Mouse (Mus musculus): ENCODE data around the gene Ccdc183.

Gene Ccdc183

DNA sequence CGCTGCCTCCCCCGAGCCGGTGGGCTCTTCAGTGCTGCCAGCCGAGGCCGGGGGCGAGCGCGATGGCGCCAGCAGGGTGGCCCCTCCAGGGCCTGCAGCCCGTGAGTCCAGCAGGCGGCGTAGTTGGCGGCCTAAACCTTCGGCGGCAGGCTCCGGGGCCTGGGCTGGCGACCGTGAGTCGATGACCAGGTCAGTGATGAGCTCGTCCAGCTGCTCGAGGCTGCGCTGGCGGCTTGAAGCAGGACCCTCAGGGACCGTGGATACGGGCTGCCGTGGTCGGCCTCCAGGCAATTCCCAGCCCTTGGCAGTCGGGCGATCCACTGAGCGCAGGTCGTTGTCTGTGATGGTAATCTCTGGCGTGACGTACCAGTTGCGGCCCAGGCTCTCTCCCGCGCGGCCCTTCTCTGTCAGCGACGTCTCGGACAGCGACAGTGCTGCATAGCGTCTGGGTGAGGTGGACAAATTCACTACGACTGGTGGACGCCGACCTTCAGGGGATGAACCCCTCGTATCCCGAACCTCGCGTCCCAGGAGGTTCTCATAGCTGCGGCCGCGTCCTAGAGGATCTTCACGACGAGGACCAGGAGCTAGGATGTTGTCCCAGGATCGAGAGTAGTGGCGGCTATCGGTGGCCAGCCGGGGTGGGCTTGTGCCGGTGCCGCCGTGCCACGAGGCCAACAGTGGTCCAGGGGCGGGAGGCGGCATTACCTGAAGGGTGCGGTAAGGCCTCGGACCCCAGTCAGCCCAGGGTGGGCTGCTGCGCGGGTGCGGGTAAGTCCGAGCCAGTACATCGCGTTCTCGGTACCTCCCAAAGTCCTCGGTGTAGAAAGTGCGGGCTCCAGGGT lies 39.3 kb downstream of the Ccdc183 start:
- DNase-seq: peak; percentile 67 to 68

DNA sequence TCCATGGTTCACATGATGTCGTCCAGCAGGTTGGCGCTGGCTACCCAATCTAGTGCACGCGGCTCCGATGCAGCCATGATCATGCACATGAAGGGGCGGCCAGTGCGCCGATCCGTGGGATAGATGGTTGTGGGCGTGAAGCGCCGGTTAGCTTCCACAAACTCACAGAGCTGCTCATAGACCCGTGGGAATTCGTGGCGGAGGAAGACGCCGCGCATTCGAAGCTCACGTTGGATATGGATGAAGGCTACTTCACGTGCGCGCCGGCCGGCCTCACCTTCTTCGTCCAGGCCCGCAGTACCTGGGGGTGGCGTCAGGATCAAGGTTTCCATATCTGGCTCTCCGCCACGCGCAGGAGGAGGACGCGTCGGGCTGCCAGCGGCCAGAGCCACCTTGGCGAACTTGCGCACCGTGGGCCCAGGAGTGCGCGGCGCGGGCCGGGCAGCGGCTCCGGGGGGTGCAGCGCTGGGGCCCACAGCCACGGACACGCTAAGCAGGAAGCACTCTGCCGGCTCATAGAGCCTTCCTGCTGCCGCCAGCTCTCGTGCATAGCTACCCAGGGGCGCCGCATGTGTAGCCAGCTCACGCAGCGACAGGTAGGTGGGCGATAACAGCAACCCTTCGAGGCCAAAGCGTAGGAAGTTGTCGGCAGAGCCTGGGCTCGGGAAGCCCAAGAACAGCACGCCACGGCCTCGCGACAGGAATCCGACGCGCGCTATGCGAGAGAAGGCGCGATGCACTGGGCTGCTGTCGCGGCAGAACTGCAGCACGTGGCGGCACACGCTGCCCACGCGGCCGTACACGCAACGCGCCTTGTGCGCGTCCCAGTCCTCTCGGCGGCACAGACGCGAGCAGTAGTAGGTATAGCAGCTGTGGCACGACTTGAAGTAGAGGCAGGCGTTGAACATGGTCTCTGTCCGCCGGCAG lies 40.2 kb downstream of the Ccdc183 start:
- peak; percentile 64 to 66 for DNase-seq

DNA sequence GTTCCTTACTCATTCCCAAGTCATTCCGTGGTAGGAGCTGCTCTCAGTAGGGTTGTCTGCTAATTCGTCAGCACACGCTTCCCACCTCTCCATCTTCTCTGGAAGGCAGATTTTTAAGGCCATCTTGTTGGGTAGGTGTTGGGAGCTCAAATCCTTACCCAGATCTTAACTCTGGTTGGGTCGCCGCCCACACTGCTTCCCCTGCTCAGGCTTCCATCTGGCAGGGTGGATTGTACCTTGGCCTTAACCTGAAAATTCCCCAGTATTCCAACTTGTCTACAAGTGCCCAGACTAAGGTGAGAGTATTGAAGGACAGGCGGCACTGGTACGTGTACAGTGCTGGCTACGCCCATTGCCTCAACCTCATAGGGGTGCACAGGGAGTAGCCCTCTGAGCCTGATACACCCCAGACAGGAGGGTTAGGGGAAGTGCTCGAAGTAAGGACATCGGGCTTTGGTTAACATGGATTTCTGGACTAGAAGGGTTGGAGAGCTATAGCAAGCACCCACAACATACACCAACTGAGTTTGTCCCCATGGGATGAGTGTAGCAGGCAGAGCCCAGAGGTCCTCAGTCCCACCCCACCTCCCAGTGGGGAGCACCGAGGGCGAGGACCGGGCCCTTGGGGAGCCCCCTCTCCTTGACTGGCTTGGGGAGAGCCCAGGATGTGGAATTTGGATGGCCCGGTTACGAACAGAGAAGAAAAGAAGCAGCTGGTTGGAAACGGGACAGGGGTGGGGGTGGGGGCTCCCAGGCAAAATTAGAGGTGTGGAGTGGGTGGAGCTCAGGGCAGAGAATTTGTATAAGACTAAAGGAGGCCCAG lies 41.2 kb downstream of the Ccdc183 start:
- peak in 1 of 2 experiments; percentile 48 for DNase-seq

- peak; percentile 70 to 84 for DNase-seq
Observed at GRCm38 (mm10) chr2:25575432-25576027, 41.9 kb downstream of the Ccdc183 start.

DNA sequence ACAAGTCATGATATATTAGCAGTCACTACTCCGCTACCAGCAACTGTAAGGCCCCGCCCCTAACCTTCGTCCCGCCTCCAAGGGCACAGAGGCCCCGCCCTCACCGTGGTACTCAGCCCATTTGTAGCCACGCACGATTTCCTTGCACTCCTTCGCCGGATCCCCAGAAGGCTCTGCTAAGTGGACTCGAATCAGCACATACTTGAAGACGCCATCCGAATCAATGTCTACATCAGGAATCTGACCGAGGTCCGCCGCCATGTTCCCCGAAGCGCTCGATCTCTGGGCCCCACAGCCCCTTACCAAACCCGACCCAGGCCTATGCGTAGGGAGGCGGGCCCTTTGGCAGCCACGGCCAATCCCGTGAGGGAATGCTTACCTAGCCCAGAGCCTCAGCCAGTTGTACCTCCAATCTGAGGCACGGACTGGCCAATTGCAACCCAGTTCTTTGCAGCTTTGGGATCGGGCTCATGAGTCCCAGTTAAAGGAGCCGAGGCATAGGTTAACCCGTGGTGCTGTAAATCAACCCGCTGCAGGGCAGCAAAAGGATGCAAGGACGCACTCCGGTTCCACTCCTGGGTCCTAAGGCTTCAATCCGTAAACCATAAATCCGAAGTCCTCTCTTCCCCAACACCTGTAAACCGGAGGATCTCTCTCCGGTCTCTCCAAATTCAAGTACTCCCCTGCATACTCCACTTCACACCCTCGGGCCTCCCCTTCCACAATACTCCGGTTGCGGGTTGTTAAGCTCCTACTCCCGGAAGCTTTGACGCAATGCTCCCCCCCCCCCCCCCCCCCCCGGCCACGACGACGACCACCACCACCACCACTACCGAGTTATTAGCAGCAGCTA lies 42.7 kb downstream of the Ccdc183 start, which contains the start of the genes Mamdc4 and Phpt1:
TSS of gene Mamdc4 (minus strand) at position 267 of the 853 bp plus-strand sequence.
TSS of gene Phpt1 (minus strand) at position 646 of the 853 bp plus-strand sequence.
- DNase-seq: peak; percentile 95 to 97

DNA sequence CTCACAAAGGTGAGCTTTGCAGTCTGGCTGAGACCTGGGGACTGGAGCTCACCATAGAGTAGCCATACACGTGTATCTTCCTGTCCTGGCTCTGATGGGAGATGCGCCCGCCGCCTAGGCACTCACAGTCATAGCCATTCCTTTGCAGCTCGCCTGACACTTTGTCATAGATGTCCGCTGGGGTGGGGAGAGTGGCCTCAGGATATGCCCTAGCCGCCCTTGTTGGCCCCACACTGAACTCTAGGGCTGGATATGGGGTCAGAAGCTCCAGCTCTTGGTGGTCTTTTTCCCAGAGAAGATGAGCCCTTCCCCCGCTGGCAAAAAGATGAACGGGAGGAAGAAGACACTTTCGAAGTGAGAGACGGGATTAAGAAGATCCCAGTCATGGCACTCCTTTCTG lies 43.3 kb downstream of the Ccdc183 start:
- DNase-seq: no peak

DNA sequence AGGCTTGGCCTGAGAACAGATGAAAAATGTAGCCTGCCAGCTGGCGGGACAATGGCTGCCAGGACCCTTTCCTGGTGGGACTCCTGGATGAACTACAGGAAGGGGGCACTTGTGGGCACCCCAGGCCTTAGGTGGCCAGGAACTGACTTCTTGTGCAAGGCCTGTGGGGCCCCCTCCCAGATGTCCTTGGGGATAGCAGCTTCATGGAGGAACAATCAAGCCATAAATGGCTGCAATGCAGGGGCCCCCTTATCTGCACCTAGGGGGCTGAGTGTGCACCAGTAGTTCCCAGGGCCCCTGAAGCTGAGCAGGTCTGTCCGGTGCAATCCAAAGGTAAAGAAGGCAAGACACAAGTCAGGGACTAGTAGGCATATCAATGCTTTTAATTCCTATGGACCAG lies 44.4 kb downstream of the Ccdc183 start:
- peak in 1 of 2 experiments; percentile 25 for DNase-seq

GRCm38 (mm10) chr2:25571221-25571620 lies 46.3 kb downstream of the Ccdc183 start:
- DNase-seq: no peak

- no peak for DNase-seq
Observed at GRCm38 (mm10) chr2:25569323-25569722, 48.2 kb downstream of the Ccdc183 start.

GRCm38 (mm10) chr2:25568473-25569019 lies 48.9 kb downstream of the Ccdc183 start:
- DNase-seq: no peak

DNA sequence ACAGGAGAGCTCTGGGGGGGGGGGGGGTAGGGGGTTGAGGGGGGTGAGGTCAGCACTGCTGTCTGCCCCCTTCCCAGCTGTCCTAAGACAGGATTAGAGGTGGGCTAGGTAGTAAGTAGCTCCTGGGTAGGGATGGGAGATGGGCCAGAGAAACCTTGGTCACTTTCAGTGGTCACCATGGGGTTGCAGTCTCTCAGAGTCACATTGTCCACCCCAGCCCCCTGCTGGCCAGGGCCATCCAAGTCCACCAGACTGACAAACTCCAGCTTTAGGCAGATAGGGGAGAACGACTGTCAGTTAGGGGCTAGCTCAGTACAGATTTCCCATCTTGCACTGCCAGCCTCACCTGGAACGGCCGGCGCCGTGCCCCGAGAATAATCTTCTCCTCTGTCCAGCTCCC lies 50.9 kb downstream of the Ccdc183 start:
- peak in 1 of 2 experiments; percentile 26 for DNase-seq

DNA sequence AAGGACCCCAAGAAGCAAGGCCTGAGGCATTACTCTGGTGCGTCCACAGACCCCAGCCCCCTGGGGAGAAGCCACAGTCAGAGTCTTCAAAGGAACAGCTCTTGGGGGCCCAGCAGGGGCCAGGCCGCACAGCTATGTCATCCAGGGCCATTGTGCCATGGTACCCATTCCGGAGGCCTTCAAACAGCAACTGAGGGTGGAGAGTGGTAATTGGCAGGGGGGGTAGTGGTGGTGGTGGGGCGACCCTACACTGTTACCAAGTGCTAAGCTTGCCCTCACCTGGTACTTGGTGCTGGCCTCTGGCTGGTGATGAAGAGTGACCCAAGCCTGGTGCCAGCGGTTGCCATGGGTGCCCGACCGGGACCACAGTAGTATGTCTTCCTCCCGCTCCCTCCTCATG lies 51.7 kb downstream of the Ccdc183 start:
- DNase-seq: no peak

GRCm38 (mm10) chr2:25561946-25562345 lies 55.5 kb downstream of the Ccdc183 start:
- DNase-seq: peak; percentile 63 to 68

DNA sequence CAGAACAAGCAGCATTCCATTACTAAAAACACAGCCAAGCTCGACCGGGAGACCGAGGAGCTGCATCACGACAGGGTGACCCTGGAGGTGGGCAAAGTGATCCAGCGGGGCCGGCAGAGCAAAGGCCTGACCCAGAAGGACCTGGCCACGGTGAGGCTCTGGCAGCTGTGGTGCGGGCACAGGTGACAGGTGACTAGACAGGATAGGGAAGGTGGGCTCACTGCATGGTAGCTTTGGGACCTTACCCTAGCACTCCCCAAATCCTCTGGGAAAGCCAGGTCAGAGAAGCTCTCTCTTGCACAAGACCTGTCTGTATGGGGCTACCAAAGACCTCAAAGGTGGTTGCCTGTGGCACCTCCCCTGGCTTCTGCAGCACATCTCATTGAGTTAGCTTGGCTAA lies 56.9 kb downstream of the Ccdc183 start:
- no peak for DNase-seq

DNA sequence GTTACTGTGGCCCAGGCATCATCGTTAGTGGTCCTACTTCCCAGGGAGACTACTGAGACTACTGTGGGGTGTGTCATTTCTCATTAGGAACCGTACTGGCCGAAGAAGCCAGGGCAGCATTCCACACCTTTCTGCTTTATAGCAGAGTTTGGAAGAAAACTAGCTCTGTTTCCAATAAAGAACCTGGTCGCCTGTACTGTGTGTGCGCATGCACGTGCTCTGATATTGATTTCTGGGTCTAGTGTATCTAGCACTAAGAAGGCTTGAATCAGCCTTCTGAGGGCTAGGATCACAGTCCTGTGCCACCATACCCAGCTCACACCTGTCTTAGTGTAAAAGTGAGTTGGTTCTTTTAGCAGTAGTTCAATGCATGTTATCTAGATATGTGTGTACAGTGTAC lies 58.7 kb downstream of the Ccdc183 start:
- no peak for DNase-seq

Data from cerebellum, postnatal 14 days (tissue).